Mouse (Mus musculus) mouse trophoblast stem cell (cell line): ENCODE data around the gene Atxn2.

ENCODE experiments used
- in situ Hi-C, 2 experiments: fragments of 300-500 bp; cut with MseI, MboI; formaldehyde crosslinking; loops; 2 replicates in 1 of 2; 3 replicates in 1 of 2; pipeline ENCODE4 v1.15.1; 2025

The Atxn2 gene

GRCm38 (mm10) chr5:121856740-121857139 is 145.6 kb downstream of the Atxn2 start:
- in situ Hi-C loops, result no loop called here

DNA sequence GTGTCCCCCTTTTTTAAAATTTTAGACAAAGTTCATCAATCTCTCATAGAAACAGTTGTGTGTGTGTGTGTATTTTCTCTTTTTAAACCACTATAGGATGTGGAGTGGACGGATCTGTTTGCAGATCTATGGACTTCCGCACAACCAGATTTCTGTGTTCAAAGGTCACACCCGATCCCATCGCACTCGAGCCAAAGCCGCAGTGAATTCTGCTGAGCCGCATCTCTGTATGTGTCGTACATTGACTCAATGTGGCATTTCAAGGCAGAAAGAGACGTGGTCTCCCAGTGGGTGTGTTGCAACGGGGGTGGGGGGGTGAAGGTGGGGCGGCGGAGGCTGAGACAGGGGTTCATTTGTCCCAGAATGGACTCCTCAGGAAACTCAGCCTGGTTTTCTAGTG is 147.3 kb downstream of the Atxn2 start:
- in situ Hi-C loops, result no loop called here

DNA sequence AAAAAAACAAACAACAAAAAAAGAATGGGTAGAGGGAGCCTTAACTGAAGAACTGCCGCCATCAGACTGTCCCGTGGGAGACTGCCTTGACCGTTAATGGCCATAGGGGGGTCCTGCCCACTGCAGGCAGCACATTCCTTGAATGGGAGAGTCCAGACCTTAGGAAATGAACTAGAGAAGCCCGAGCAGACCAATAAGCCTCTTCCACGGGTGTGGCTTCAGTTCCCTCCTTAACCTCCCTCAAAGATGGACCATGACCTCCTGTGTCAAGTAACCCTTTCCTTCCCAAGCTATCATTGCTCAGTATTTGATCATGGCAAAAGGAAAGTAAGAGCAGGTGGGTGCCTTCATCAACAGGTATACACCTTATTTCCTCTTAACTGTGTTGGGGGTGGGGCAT is 150.8 kb downstream of the Atxn2 start:
- in situ Hi-C loops, result no loop called here

GRCm38 (mm10) chr5:121864330-121864729 is 153.2 kb downstream of the Atxn2 start:
- in situ Hi-C loops, result no loop called here
